Mouse (Mus musculus) olfactory bulb, adult 2 months (tissue): ENCODE results near the gene Hdac1.

Source experiments
- CTCF ChIP-seq: fragments of 200-500 bp; IDR thresholded peaks from 2 replicates; pipeline ENCODE4 v1.5.1; 2012; ENCODE audit warnings: low read depth, mild to moderate bottlenecking, low read length, moderate library complexity; ENCODE audit not compliant: insufficient read depth
- POLR2A ChIP-seq: fragments of 200-500 bp; IDR thresholded peaks from 2 replicates; pipeline ENCODE4 v1.6.1; 2012; ENCODE audit warnings: mild to moderate bottlenecking, low read depth, low read length, moderate library complexity; ENCODE audit not compliant: insufficient read depth

GRCm38 (mm10) chr4:129511413-129512096 lies 31.0 kb downstream of the Hdac1 start:
- TF ChIP-seq CTCF (no peak), POLR2A (no peak)
